ENCODE assay signal across 25 mouse cellular contexts in genomic region chr13:119684416-119685177, GRCm38 (mm10). TPM values are rescaled to one million over a fixed set of nuclear protein-coding genes. Genes with fewer than 3 reads are reported as not detected.
A peak's percentile ranks its signal among the peaks of the same experiment; 100 is the strongest.
DNase-seq lines count a peak whose midpoint lies in the region; ATAC-seq and TF ChIP-seq lines count a peak whose summit lies in the region.
"Had no signal": no experiment of that assay in that cellular context is flagged by ENCODE, and none has a peak within 500 bp of the region (broad histone marks: within the 10 kb centered on the region; RNA-seq: fewer than 3 reads in every experiment).

No protein-coding gene starts in this region.

- H3K27me3 ChIP-seq in intestine, embryonic 14.5 days (replicated peaks; ENCODE audit: control insufficient read depth, insufficient read depth, low read length): no peaks in the 10 kb centered on the region
- no peaks in the 10 kb centered on the region for H3K27me3 ChIP-seq in intestine, embryonic 15.5 days (replicated peaks)
- H3K27me3 ChIP-seq in lung, postnatal 0 days (replicated peaks; ENCODE audit: insufficient read depth, low read length): no peaks in the 10 kb centered on the region
- H3K27me3 ChIP-seq in heart, embryonic 12.5 days (replicated peaks): no peaks in the 10 kb centered on the region
- H3K27me3 ChIP-seq: forebrain, embryonic 12.5 days; limb, embryonic 13.5 days had no signal

- no peak overlapping the region for H3K9ac ChIP-seq in intestine, embryonic 14.5 days (ENCODE audit: low read length)
- no peak overlapping the region for H3K9ac ChIP-seq in intestine, embryonic 15.5 days
- no peak overlapping the region for H3K9ac ChIP-seq in lung, postnatal 0 days (replicated peaks; ENCODE audit: low read depth)
- no peak overlapping the region for H3K9ac ChIP-seq in heart, embryonic 12.5 days
- H3K9ac ChIP-seq: forebrain, embryonic 12.5 days; forebrain, postnatal 0 days; hindbrain, embryonic 14.5 days; limb, embryonic 13.5 days had no signal

- WGBS in intestine, embryonic 14.5 days: 47% methylated on average over 11 of the region's 11 CpGs
- 49% methylated on average over 11 of the region's 11 CpGs for WGBS in intestine, embryonic 15.5 days
- 57% methylated on average over 11 of the region's 11 CpGs for WGBS in lung, postnatal 0 days
- 76% methylated on average over 11 of the region's 11 CpGs for WGBS in heart, embryonic 12.5 days

- H3K4me2 ChIP-seq in intestine, embryonic 14.5 days (ENCODE audit: low read length): no peak overlapping the region
- H3K4me2 ChIP-seq in intestine, embryonic 15.5 days (replicated peaks): no peak overlapping the region
- no peak overlapping the region for H3K4me2 ChIP-seq in lung, postnatal 0 days (replicated peaks; ENCODE audit: low read depth, low read length)
- H3K4me2 ChIP-seq in heart, embryonic 12.5 days: no peak overlapping the region
- H3K4me2 ChIP-seq: forebrain, embryonic 12.5 days; heart, embryonic 11.5 days; hindbrain, embryonic 14.5 days; limb, embryonic 13.5 days; liver, embryonic 11.5 days had no signal

- no peaks in the 10 kb centered on the region for H3K9me3 ChIP-seq in intestine, embryonic 14.5 days (ENCODE audit: control insufficient read depth, low read length)
- H3K9me3 ChIP-seq in intestine, embryonic 15.5 days: no peaks in the 10 kb centered on the region
- H3K9me3 ChIP-seq in lung, postnatal 0 days (ENCODE audit: low read length): no peaks in the 10 kb centered on the region
- no peaks in the 10 kb centered on the region for H3K9me3 ChIP-seq in heart, embryonic 12.5 days (replicated peaks)
- H3K9me3 ChIP-seq: forebrain, embryonic 12.5 days; limb, embryonic 13.5 days had no signal

- peak overlapping the region; percentile 22; the same call in 1 of the 2 replicates for H3K27ac ChIP-seq in intestine, embryonic 14.5 days (ENCODE audit: low read depth)
- H3K27ac ChIP-seq in intestine, embryonic 15.5 days: no peak overlapping the region
- H3K27ac ChIP-seq in lung, postnatal 0 days (ENCODE audit: low read length): no peak overlapping the region
- no peak overlapping the region for H3K27ac ChIP-seq in heart, embryonic 12.5 days (ENCODE audit: poor library complexity, severe bottlenecking)
- H3K27ac ChIP-seq: forebrain, embryonic 12.5 days; hindbrain, embryonic 14.5 days; kidney, postnatal 0 days; limb, embryonic 13.5 days had no signal

- no peaks in the 10 kb centered on the region for H3K36me3 ChIP-seq in intestine, embryonic 14.5 days (ENCODE audit: control insufficient read depth, insufficient read depth, low read length)
- H3K36me3 ChIP-seq in intestine, embryonic 15.5 days: no peaks in the 10 kb centered on the region
- H3K36me3 ChIP-seq in lung, postnatal 0 days (ENCODE audit: insufficient read depth, low read length): no peaks in the 10 kb centered on the region
- H3K36me3 ChIP-seq in heart, embryonic 12.5 days: no peaks in the 10 kb centered on the region
- H3K36me3 ChIP-seq: forebrain, embryonic 12.5 days; limb, embryonic 13.5 days had no signal

- ATAC-seq in intestine, embryonic 14.5 days (replicated peaks; ENCODE audit: low FRiP score, low TSS enrichment, low read depth): no peak
- no peak for ATAC-seq in intestine, embryonic 15.5 days
- peak; percentile 57 for ATAC-seq in lung, postnatal 0 days
- no peak for ATAC-seq in heart, embryonic 12.5 days (ENCODE audit: insufficient number of reproducible peaks, low FRiP score)
- ATAC-seq: CD4-positive, CD25-positive, alpha-beta regulatory T cell, adult 4 months; forebrain, postnatal 0 days had no signal

- no peak for DNase-seq in intestine, embryonic 14.5 days (ENCODE audit: low spot score)
- DNase-seq in lung, postnatal 0 days (ENCODE audit: low spot score): peak; percentile 61
- DNase-seq in lung, adult 18-20 months: no peak
- DNase-seq in forelimb bud, embryonic 11.5 days (ENCODE audit: low read depth, low spot score): peak; percentile 20
- no peak for DNase-seq in urinary bladder, adult 2 months (ENCODE audit: low spot score)
- DNase-seq: adrenal gland, adult 2 months; adrenal gland, postnatal 36 days; cerebellum, adult 18-20 months; cerebellum, postnatal 10 days; forebrain, postnatal 0 days; gastrocnemius, postnatal 25 days; heart, adult 18-20 months; kidney, adult 8-10 months; kidney, postnatal 4 days; midbrain, embryonic 14.5 days had no signal

- no peak overlapping the region for H3K4me3 ChIP-seq in intestine, embryonic 14.5 days (ENCODE audit: low read depth, low read length)
- H3K4me3 ChIP-seq in intestine, embryonic 15.5 days (replicated peaks): no peak overlapping the region
- H3K4me3 ChIP-seq in lung, postnatal 0 days (ENCODE audit: low read depth, low read length): no peak overlapping the region
- H3K4me3 ChIP-seq in heart, embryonic 12.5 days: no peak overlapping the region
- H3K4me3 ChIP-seq: erythroblast, embryonic 14.5 days; forebrain, embryonic 12.5 days; limb, embryonic 13.5 days had no signal

- TF ChIP-seq CTCF in lung, postnatal 0 days (IDR thresholded peaks at IDR 0.05): no peak

- TF ChIP-seq EP300 in lung, postnatal 0 days (IDR thresholded peaks at IDR 0.05): 0 out of 2 replicates have a peak, but pooled peaks have one; percentile 35

- peaks cover 11% of the 10 kb centered on the region; the same call in 1 of the 2 replicates for H3K4me1 ChIP-seq in intestine, embryonic 14.5 days (replicated peaks; ENCODE audit: control insufficient read depth, insufficient read depth, low read length)
- H3K4me1 ChIP-seq in intestine, embryonic 15.5 days (replicated peaks): no peaks in the 10 kb centered on the region; the same call in 1 of the 2 replicates
- H3K4me1 ChIP-seq in lung, postnatal 0 days (ENCODE audit: insufficient read depth, low read depth, low read length): no peaks in the 10 kb centered on the region
- H3K4me1 ChIP-seq in heart, embryonic 12.5 days (replicated peaks): no peaks in the 10 kb centered on the region

RNA-seq across cellular contexts. Expression of gene Hmgcs1, which starts 5.6 kb away (rescaled TPM):
- 218 and 236 TPM in 2 replicates for polyA plus RNA-seq in intestine, embryonic 14.5 days (2014; fragmentation: Nextera tagmentation; extraction: Ambion mirVana)
- 235 and 254 TPM in 2 replicates for polyA plus RNA-seq in intestine, embryonic 15.5 days (2015; fragmentation: Nextera tagmentation; extraction: Ambion mirVana)
- 95.4 and 118 TPM in 2 replicates for polyA plus RNA-seq in lung, postnatal 0 days (2015; fragmentation: Nextera tagmentation; extraction: Ambion mirVana)
- polyA plus RNA-seq in urinary bladder, adult 2 months (2012; rRNA removed): 58.2 and 74.9 TPM in 2 replicates
- 108 and 111 TPM in 2 replicates for polyA plus RNA-seq in heart, embryonic 12.5 days (2016; fragmentation: Nextera tagmentation; extraction: Ambion mirVana)

Comparison
In these comparisons a context has a peak if more than half of its experiments do, and no peak if none do; other contexts are left out.
1. DNase-seq: peak in lung, postnatal 0 days (single experiment) and forelimb bud, embryonic 11.5 days (single experiment); none in intestine, embryonic 14.5 days (single experiment), lung, adult 18-20 months (0 of 2) and urinary bladder, adult 2 months (single experiment).